Mouse (Mus musculus) myocyte (in vitro differentiated cells): ENCODE data around the gene Usp30. TPM values are rescaled to one million over a fixed set of nuclear protein-coding genes. Genes with fewer than 3 reads are reported as not detected.

Source experiments
- H3K27me3 ChIP-seq: one replicate; pipeline ENCODE4 v1.6.1; 2011; ENCODE audit not compliant: control insufficient read depth, insufficient read depth, insufficient read length
- H3K36me3 ChIP-seq: one replicate; pipeline ENCODE4 v1.6.1; 2011; ENCODE audit not compliant: control insufficient read depth, insufficient read depth
- H3K4me2 ChIP-seq: one replicate; pipeline ENCODE4 v1.6.1; 2011; ENCODE audit warnings: low read depth, control low read depth
- H3K4me3 ChIP-seq: one replicate; pipeline ENCODE4 v1.5.1; 2011; ENCODE audit warnings: mild to moderate bottlenecking, control low read depth, moderate library complexity
- H3K79me2 ChIP-seq: one replicate; pipeline ENCODE4 v1.6.1; 2011; ENCODE audit not compliant: control insufficient read depth, insufficient read depth
- H3ac ChIP-seq: one replicate; pipeline ENCODE4 v1.6.1; 2011; ENCODE audit not compliant: control insufficient read depth, insufficient read length
- CEBPB ChIP-seq: IDR thresholded peaks from 2 replicates; pipeline ENCODE4 v1.6.1; 2011; ENCODE audit warnings: mild to moderate bottlenecking, moderate library complexity; ENCODE audit not compliant: poor library complexity, insufficient read depth, severe bottlenecking
- E2F4 ChIP-seq: IDR thresholded peaks from one replicate; pipeline ENCODE4 v1.6.1; 2011; ENCODE audit warnings: mild to moderate bottlenecking, control low read depth, moderate library complexity; ENCODE audit not compliant: insufficient read depth
- MAX ChIP-seq: IDR thresholded peaks from one replicate; pipeline ENCODE4 v1.6.1; 2011; ENCODE audit warnings: low read depth, mild to moderate bottlenecking, control low read depth
- MYOD1 ChIP-seq, 3 experiments: IDR thresholded peaks; one replicate each; pipeline ENCODE4 v1.6.1; 2011; ENCODE audit warnings: control low read depth in 2 of 3, low read depth in 2 of 3, mild to moderate bottlenecking in 2 of 3, moderate library complexity in 1 of 3; ENCODE audit not compliant: insufficient read length in 2 of 3, control insufficient read depth in 1 of 3
- MYOG ChIP-seq, 3 experiments: IDR thresholded peaks; one replicate each; pipeline ENCODE4 v1.6.1; 2011; ENCODE audit warnings: control low read depth in 2 of 3, low read depth in 2 of 3, mild to moderate bottlenecking in 2 of 3; ENCODE audit not compliant: insufficient read length in 2 of 3, control insufficient read depth in 1 of 3, insufficient read depth in 1 of 3
- POLR2A ChIP-seq: IDR thresholded peaks from one replicate; pipeline ENCODE4 v1.6.1; 2011; ENCODE audit warnings: low read depth, mild to moderate bottlenecking, control low read depth, moderate library complexity; ENCODE audit not compliant: insufficient read length
- POLR2AphosphoS2 ChIP-seq: IDR thresholded peaks from one replicate; pipeline ENCODE4 v1.6.1; 2011; ENCODE audit warnings: low read depth, control low read depth; ENCODE audit not compliant: insufficient read length
- REST ChIP-seq: IDR thresholded peaks from one replicate; pipeline ENCODE4 v1.6.1; 2011; ENCODE audit warnings: mild to moderate bottlenecking, control low read depth, moderate library complexity; ENCODE audit not compliant: insufficient read depth, insufficient read length
- SRF ChIP-seq: IDR thresholded peaks from one replicate; pipeline ENCODE4 v1.6.1; 2011; ENCODE audit warnings: low read depth; ENCODE audit not compliant: control insufficient read depth, insufficient read length
- TCF12 ChIP-seq: IDR thresholded peaks from one replicate; pipeline ENCODE4 v1.6.1; 2011; ENCODE audit warnings: mild to moderate bottlenecking, control low read depth; ENCODE audit not compliant: poor library complexity, insufficient read depth, severe bottlenecking
- TCF3 ChIP-seq: IDR thresholded peaks from one replicate; pipeline ENCODE4 v1.6.1; 2011; ENCODE audit warnings: low read depth, control low read depth; ENCODE audit not compliant: insufficient read length
- USF1 ChIP-seq: IDR thresholded peaks from one replicate; pipeline ENCODE4 v1.6.1; 2011; ENCODE audit warnings: low read depth, mild to moderate bottlenecking, control low read depth, moderate library complexity
- polyA plus RNA-seq: library from polyadenylated mRNA; unstranded; fragments of >200 nt; fragmentation: generic; extraction: Trizol; gene quantifications from one replicate; pipeline ENCODE4 v1.2.1, GENCODE M21; 2012; ENCODE audit warnings: missing spikeins

Gene Usp30
- polyA plus RNA-seq, 1 experiment, result 12.3 TPM

- H3ac ChIP-seq, result no peak overlapping the region
- H3K4me3 ChIP-seq, result no peak overlapping the region
- no peaks in the 10 kb centered on the region for H3K36me3 ChIP-seq
- H3K79me2 ChIP-seq, result no peaks in the 10 kb centered on the region
- H3K27me3 ChIP-seq, result peaks cover 5% of the 10 kb centered on the region
- H3K4me2 ChIP-seq, result no peak overlapping the region
- TF ChIP-seq REST (no peak), USF1 (no peak), MAX (no peak), MYOG (IDR thresholded peaks at IDR 0.05; ENCODE audit: control insufficient read depth in 1 of 3, insufficient read depth in 1 of 3, insufficient read length in 2 of 3, low read depth in 2 of 3) (no peak), TCF12 (no peak), SRF (no peak), TCF3 (no peak), POLR2AphosphoS2 (no peak), E2F4 (no peak), POLR2A (no peak), CEBPB (no peak), MYOD1 (IDR thresholded peaks at IDR 0.05; ENCODE audit: control insufficient read depth in 1 of 3, insufficient read length in 2 of 3, low read depth in 2 of 3) (no peak)
These were observed 73.9 kb downstream of the Usp30 start for GRCm38 (mm10) chr5:114139175-114139574.

DNA sequence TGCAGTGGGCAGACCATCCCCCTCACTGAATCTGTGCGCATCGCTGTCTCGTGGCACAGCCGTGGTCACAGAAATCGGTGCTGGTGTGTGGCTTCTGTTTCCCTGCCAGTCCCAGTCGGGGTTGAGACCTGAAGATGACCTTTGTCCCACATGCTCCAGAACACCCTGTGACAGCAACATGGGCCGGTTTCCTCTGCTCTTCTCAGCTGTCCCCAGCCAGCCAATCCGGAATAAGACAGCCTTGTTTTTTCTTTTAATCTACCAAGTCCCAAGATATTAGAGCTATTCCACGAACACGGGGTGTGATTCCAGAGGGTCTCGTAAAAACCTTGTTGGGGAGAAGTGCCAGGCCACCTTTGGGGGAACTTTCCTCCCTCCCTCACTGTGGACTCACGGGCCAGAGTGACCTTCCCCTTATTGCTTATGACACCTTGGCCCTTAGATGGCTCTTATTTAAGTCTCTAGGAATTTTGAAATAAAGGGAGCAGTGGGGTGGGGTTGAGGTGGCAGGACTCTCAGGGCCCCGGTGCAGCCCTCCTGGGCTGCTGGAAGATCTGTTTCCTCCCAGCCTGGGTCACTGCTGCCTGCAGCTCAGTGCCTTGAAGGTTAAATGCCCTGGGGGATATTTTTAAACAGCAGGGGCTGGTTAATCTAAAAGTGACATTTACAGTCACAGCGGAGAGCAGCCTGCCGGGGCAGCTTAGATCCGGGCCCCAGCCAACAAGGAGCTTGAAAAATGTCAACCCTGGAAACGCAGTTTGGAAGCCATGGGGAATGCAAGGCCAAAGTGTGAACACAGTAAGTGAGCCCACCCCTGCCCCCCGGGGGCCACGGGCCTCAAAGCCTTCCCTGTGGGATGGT is 81.0 kb downstream of the Usp30 start, which contains the start of gene Acacb:
Gene Acacb, plus strand, starts transcription at position 508 of the 861 bp plus-strand sequence.
- no peak within 1 kb of the TSS for H3K4me3 ChIP-seq
- TF ChIP-seq MAX, result no peak
- no peak for TF ChIP-seq SRF
- no peak for TF ChIP-seq POLR2A
- no peak for TF ChIP-seq TCF3
- TF ChIP-seq E2F4, result no peak
- TF ChIP-seq MYOG (IDR thresholded peaks at IDR 0.05; ENCODE audit: control insufficient read depth in 1 of 3, insufficient read depth in 1 of 3, insufficient read length in 2 of 3, low read depth in 2 of 3), result no peak
- TF ChIP-seq CEBPB, result no peak
- no peak for TF ChIP-seq USF1
- TF ChIP-seq MYOD1 (IDR thresholded peaks at IDR 0.05; ENCODE audit: control insufficient read depth in 1 of 3, insufficient read length in 2 of 3, low read depth in 2 of 3), result no peak
- TF ChIP-seq POLR2AphosphoS2, result no peak
- no peak for TF ChIP-seq TCF12
- TF ChIP-seq REST, result no peak
- H3K79me2 ChIP-seq, result no peaks in the 10 kb centered on the region
- no peak within 1 kb of the TSS for H3K4me2 ChIP-seq
- peaks cover 17% of the 10 kb centered on the region for H3K27me3 ChIP-seq
- H3ac ChIP-seq, result no peak within 1 kb of the TSS
- no peaks in the 10 kb centered on the region for H3K36me3 ChIP-seq

DNA sequence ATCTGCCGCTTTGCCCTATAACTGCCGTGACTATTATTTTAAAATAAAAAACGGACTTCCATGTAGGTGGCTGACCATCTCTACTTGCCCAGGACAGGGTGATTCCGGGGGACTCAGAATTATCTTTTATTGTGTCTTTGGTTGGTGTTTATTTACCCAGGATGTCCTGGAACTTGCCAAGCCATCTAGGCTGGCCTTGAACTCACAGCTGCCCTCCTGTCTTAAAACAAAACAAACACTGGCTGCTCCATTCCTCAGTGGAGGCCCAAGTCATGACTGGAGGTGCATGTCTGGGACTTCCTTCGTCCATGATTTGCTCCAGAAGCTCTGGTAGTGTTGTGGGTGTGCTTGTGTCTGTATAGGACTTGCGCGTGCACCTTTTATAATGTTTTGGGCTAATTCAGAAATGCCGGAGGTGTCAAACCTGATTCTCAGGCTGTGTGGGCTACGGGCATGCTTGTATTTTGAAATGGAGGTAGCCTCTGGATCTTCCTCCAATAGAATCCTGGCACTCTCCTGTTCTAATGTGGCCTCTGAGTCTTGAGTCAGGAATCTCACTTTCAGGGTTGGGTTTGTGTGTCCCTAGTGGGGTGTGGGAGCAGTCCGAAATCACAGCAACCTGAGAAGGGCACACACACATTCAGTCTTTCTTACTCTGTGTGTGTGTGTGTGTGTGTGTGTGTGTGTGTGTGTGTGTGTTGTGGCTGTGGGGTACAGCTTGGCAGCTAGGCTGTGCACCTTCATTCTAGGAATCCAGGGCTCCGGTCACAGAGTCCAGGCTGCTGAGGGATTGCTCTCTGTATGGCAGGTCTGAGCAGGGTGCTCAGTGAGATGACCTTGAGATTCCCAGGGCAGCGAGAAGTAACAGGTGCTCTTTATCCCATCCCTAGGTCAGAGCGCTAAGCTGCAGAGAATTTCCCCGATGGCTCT is 82.0 kb downstream of the Usp30 start:
- Histone ChIP-seq H3K36me3 (no peaks in the 10 kb centered on the region), H3ac (no peak overlapping the region), H3K4me2 (no peak overlapping the region), H3K79me2 (no peaks in the 10 kb centered on the region), H3K27me3 (peaks cover 17% of the 10 kb centered on the region), H3K4me3 (no peak overlapping the region)
- TF ChIP-seq TCF12, result no peak
- TF ChIP-seq CEBPB, result no peak
- TF ChIP-seq E2F4, result no peak
- TF ChIP-seq MYOD1 (IDR thresholded peaks at IDR 0.05; ENCODE audit: control insufficient read depth in 1 of 3, insufficient read length in 2 of 3, low read depth in 2 of 3), result no peak
- no peak for TF ChIP-seq TCF3
- TF ChIP-seq USF1, result no peak
- TF ChIP-seq MYOG (IDR thresholded peaks at IDR 0.05; ENCODE audit: control insufficient read depth in 1 of 3, insufficient read depth in 1 of 3, insufficient read length in 2 of 3, low read depth in 2 of 3), result no peak
- TF ChIP-seq REST, result no peak
- TF ChIP-seq SRF, result no peak
- TF ChIP-seq MAX, result no peak
- TF ChIP-seq POLR2A, result no peak
- no peak for TF ChIP-seq POLR2AphosphoS2

GRCm38 (mm10) chr5:114152359-114153092 is 87.3 kb downstream of the Usp30 start:
- H3K4me3 ChIP-seq, result no peak overlapping the region
- H3K79me2 ChIP-seq, result no peaks in the 10 kb centered on the region
- no peak for TF ChIP-seq MYOD1 (IDR thresholded peaks at IDR 0.05; ENCODE audit: control insufficient read depth in 1 of 3, insufficient read length in 2 of 3, low read depth in 2 of 3)

More at GRCm38 (mm10) chr5:114152359-114153092, 87.3 kb downstream of the Usp30 start:
- no peak overlapping the region for H3ac ChIP-seq
- no peaks in the 10 kb centered on the region for H3K36me3 ChIP-seq
- peaks cover 10% of the 10 kb centered on the region for H3K27me3 ChIP-seq
- H3K4me2 ChIP-seq, result no peak overlapping the region
